Mouse (Mus musculus): ENCODE results near the gene Prtg. TPM values are rescaled to one million over a fixed set of nuclear protein-coding genes. Genes with fewer than 3 reads are reported as not detected.

Prtg gene
- polyA plus RNA-seq, 1 experiment from 2014 or later = 4.4 TPM

DNA sequence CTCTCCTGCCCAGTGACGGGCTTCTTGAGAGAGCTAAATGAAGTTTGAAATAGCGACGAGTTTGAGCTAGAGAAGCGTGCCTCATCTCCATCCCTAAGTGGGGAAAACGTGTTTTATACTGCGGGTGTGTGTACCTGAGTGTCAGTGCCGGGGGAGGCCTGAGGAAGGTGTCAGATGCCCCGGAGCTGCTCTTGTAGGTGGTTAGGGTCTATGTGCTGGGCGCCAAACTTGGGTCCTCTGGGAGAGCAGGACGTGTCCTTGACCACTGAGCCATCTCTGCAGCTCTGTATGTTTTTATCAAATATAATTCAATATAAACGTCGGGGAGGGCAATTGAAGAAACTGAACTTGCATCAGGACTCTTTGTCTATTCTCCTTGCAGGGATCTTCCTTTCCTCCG lies 137.6 kb downstream of the Prtg start:
- H3K27ac ChIP-seq (ENCODE audit: low read depth, low read length) = no peak overlapping the region
- no peaks in the 10 kb centered on the region for H3K27me3 ChIP-seq (ENCODE audit: control insufficient read depth, insufficient read depth, low read length)
- H3K4me2 ChIP-seq (ENCODE audit: low read depth) = no peak overlapping the region
- DNase-seq (ENCODE audit: low spot score) = no peak
- no peak for ATAC-seq (ENCODE audit: insufficient read depth, low FRiP score, low TSS enrichment)
- H3K4me3 ChIP-seq (ENCODE audit: low read depth, low read length) = no peak overlapping the region
- H3K4me1 ChIP-seq (ENCODE audit: control insufficient read depth, insufficient read depth, low read length) = no peaks in the 10 kb centered on the region
- H3K9ac ChIP-seq (ENCODE audit: low read length) = no peak overlapping the region
- no peaks in the 10 kb centered on the region for H3K9me3 ChIP-seq (ENCODE audit: control insufficient read depth, low read length)
- H3K36me3 ChIP-seq (ENCODE audit: control insufficient read depth, insufficient read depth, low read length) = peaks cover 16% of the 10 kb centered on the region
- WGBS = 92% methylated on average over 13 of the region's 13 CpGs

DNA sequence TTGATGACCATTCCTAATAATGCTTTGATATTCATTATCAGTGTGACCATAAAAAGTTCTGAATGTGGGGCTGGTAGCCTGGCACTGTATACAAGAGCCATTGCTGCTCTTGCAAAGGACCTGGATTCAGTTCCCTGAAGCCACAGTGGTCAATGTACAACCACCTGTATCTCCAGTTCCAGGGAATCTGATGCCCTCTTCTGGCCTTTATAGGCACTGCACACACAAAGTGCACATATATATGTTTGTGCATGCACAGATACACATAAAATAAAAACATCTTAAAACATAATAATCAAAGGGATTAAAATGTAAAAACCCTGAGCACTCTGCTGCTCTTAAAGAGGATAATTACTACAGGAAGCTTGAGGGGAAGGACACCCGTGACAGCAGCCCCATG lies 140.3 kb downstream of the Prtg start:
- ATAC-seq (ENCODE audit: insufficient read depth, low FRiP score, low TSS enrichment) (no peak), DNase-seq (ENCODE audit: low spot score) (no peak)
- no peak overlapping the region for H3K27ac ChIP-seq (ENCODE audit: low read depth, low read length)
- peaks cover 16% of the 10 kb centered on the region for H3K36me3 ChIP-seq (ENCODE audit: control insufficient read depth, insufficient read depth, low read length)
- no peaks in the 10 kb centered on the region for H3K4me1 ChIP-seq (ENCODE audit: control insufficient read depth, insufficient read depth, low read length)
- H3K27me3 ChIP-seq (ENCODE audit: control insufficient read depth, insufficient read depth, low read length) = no peaks in the 10 kb centered on the region
- WGBS = 89% methylated on average over 1 of the region's 1 CpGs
- no peak overlapping the region for H3K4me3 ChIP-seq (ENCODE audit: low read depth, low read length)
- no peaks in the 10 kb centered on the region for H3K9me3 ChIP-seq (ENCODE audit: control insufficient read depth, low read length)
- no peak overlapping the region for H3K9ac ChIP-seq (ENCODE audit: low read length)
- no peak overlapping the region for H3K4me2 ChIP-seq (ENCODE audit: low read depth)

DNA sequence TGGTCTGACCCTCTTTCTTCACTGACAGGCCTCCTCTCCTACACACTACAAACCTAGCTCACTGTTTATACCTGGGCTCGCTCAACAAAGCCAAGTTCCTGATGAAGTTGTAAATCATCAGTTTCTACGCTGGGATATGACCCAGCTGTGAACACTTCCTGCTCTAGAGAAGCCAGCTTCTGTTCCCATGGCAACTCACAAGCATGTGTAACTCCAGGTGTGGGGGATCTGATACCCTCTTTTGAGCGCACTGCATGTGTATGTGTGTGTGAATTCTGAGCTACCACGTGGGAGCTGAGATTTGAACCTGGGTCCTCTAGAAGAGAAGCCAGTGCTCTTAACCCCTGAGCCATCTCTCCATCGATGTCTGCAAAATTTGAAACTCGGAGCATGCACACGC lies 142.9 kb downstream of the Prtg start:
- ATAC-seq (ENCODE audit: insufficient read depth, low FRiP score, low TSS enrichment) (no peak), DNase-seq (ENCODE audit: low spot score) (no peak)
- Histone ChIP-seq H3K36me3 (ENCODE audit: control insufficient read depth, insufficient read depth, low read length) (peaks cover 15% of the 10 kb centered on the region), H3K9me3 (ENCODE audit: control insufficient read depth, low read length) (no peaks in the 10 kb centered on the region), H3K4me3 (ENCODE audit: low read depth, low read length) (no peak overlapping the region), H3K9ac (ENCODE audit: low read length) (no peak overlapping the region), H3K27ac (ENCODE audit: low read depth, low read length) (no peak overlapping the region), H3K27me3 (ENCODE audit: control insufficient read depth, insufficient read depth, low read length) (no peaks in the 10 kb centered on the region), H3K4me1 (ENCODE audit: control insufficient read depth, insufficient read depth, low read length) (no peaks in the 10 kb centered on the region), H3K4me2 (ENCODE audit: low read depth) (no peak overlapping the region)
- 73% methylated on average over 7 of the region's 7 CpGs for WGBS

DNA sequence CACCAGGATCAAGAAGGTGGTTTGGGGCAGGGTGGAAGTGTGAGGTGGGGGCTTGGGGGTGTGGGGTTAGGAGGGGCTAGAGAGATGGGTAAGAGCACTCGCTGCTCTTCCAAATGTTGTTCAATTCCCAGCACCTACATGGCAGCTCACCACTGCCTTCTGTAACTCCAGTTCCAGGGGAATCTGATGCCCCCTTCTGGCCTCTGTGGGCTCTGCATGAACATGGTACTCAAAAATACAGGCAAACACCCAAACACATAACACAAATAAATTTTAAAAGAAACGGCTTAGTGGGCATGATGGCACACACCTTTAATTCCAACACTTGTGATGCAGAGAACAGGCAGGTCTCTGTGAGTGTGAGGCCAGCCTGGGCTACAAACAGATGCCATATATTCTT lies 148.1 kb downstream of the Prtg start:
- DNase-seq (ENCODE audit: low spot score) (peak; percentile 51), ATAC-seq (ENCODE audit: insufficient read depth, low FRiP score, low TSS enrichment) (no peak)
- 37% methylated on average over 2 of the region's 2 CpGs for WGBS
- no peaks in the 10 kb centered on the region for H3K27me3 ChIP-seq (ENCODE audit: control insufficient read depth, insufficient read depth, low read length)
- no peak overlapping the region for H3K9ac ChIP-seq (ENCODE audit: low read length)
- H3K4me3 ChIP-seq (ENCODE audit: low read depth, low read length) = no peak overlapping the region
- no peaks in the 10 kb centered on the region for H3K9me3 ChIP-seq (ENCODE audit: control insufficient read depth, low read length)
- H3K27ac ChIP-seq (ENCODE audit: low read depth, low read length) = no peak overlapping the region
- H3K4me2 ChIP-seq (ENCODE audit: low read depth) = no peak overlapping the region
- H3K36me3 ChIP-seq (ENCODE audit: control insufficient read depth, insufficient read depth, low read length) = no peaks in the 10 kb centered on the region
- peaks cover 3% of the 10 kb centered on the region; the same call in 1 of the 2 replicates for H3K4me1 ChIP-seq (ENCODE audit: control insufficient read depth, insufficient read depth, low read length)

DNA sequence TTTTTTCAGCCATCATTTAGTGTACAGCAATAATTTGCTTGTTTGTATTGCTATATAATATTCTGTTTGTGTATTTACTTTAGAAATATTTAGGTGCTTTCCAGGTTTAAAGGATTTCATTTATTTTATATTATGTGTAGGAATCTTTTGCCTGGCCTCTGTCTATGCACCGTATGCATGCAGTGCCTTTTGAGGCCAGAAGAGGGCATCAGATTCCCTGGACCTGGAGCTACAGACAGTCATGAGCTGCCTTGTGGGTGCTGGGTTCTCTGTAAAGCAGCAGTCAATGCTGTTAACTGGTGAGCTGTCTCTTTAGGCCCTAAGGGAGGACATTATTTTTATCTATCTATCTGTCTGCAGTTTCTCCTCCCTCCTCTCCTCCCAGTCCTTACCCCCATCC lies 148.9 kb downstream of the Prtg start:
- WGBS = 18% methylated on average over 1 of the region's 1 CpGs
- no peak for ATAC-seq (ENCODE audit: insufficient read depth, low FRiP score, low TSS enrichment)

DNA sequence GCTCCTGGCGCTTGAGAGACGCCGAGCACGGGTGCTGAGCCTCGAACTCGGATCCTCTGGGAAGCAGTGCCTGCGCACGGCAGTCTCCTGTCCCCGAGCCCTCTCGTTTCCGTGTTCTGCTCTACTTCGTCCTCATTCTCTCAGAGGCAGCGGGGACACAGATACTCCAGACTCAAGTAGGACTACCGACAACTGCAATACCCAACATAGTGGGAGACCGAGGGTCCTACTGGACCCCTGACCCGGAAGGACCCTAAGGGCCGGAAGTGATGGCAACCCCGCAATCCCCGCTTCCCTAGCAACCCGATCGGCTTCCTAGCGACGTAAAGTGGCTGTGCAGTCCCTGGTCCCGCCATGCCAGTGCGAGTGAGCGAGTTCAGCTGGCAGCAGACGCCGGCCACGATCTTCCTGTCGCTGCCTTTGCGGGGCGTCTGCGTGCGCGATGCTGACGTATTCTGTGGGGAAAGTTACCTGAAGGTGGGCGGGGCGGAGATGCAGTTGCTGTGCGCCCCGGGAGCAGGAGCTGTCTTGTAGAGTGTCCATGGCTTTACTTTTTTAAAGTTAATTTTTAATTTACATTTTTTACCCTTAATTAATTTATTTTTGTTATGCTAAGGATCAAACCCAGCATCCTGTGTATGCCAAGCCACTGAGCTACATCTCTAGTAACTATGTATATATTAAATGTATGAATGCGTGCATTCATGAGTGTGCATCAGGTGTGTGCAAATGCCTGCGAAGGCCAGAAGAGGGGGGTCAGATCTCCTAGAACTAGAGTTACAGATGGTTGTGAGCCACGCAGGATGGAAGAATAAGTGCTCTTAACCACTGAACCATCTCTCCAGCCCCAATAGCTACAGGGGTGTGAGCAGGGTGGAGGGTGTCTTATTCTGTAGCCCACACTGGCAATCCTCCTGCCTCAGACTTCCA lies 152.1 kb downstream of the Prtg start, which contains the start of the genes Dyx1c1 and Gm44503:
Gene Dyx1c1, plus strand, starts transcription at position 265 of the 930 bp plus-strand sequence.
Gene Gm44503, plus strand, starts transcription at position 332 of the 930 bp plus-strand sequence.
- Histone ChIP-seq H3K36me3 (ENCODE audit: control insufficient read depth, insufficient read depth, low read length) (no peaks in the 10 kb centered on the region), H3K9ac (ENCODE audit: low read length) (peak within 1 kb of the TSS; percentile 61), H3K9me3 (ENCODE audit: control insufficient read depth, low read length) (no peaks in the 10 kb centered on the region), H3K4me3 (ENCODE audit: low read depth, low read length) (peak within 1 kb of the TSS; percentile 60), H3K4me2 (ENCODE audit: low read depth) (peak within 1 kb of the TSS; percentile 68), H3K27me3 (ENCODE audit: control insufficient read depth, insufficient read depth, low read length) (no peaks in the 10 kb centered on the region), H3K27ac (ENCODE audit: low read depth, low read length) (no peak within 1 kb of the TSS), H3K4me1 (ENCODE audit: control insufficient read depth, insufficient read depth, low read length) (peaks cover 3% of the 10 kb centered on the region; the same call in 1 of the 2 replicates)
- peak; percentile 90 for DNase-seq (ENCODE audit: low spot score)
- WGBS = 3% methylated on average over 43 of the region's 43 CpGs
- ATAC-seq (ENCODE audit: insufficient read depth, low FRiP score, low TSS enrichment) = peak; percentile 97

More for the DNA sequence above, 148.9 kb downstream of the Prtg start:
- no peak overlapping the region for H3K27ac ChIP-seq (ENCODE audit: low read depth, low read length)
- DNase-seq (ENCODE audit: low spot score) = peak; percentile 46
- H3K9ac ChIP-seq (ENCODE audit: low read length) = no peak overlapping the region
- H3K4me1 ChIP-seq (ENCODE audit: control insufficient read depth, insufficient read depth, low read length) = peaks cover 3% of the 10 kb centered on the region; the same call in 1 of the 2 replicates
- no peaks in the 10 kb centered on the region for H3K9me3 ChIP-seq (ENCODE audit: control insufficient read depth, low read length)
- no peaks in the 10 kb centered on the region for H3K36me3 ChIP-seq (ENCODE audit: control insufficient read depth, insufficient read depth, low read length)
- no peaks in the 10 kb centered on the region for H3K27me3 ChIP-seq (ENCODE audit: control insufficient read depth, insufficient read depth, low read length)
- no peak overlapping the region for H3K4me3 ChIP-seq (ENCODE audit: low read depth, low read length)
- H3K4me2 ChIP-seq (ENCODE audit: low read depth) = no peak overlapping the region

DNA sequence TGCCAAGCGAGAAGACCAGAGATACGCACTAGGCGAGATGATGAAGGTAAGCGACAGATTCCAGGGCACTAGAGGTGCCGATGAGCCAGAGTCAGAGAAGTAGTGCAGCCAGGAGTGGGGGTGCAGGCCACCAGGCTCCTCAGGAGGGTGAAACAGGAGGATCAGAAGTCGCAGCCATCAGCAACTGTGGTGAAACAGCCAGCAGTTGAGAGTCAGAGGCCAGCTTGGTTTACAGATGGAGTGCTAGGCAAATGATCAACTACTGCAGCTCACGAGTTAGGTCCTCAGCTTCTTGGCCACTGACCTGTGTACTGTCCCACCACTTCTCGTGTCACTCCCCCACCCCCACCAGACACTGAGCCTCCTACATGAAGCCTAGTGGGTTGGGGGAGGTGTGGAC lies 154.7 kb downstream of the Prtg start:
- H3K9me3 ChIP-seq (ENCODE audit: control insufficient read depth, low read length) = no peaks in the 10 kb centered on the region
- DNase-seq (ENCODE audit: low spot score) (no peak), ATAC-seq (ENCODE audit: insufficient read depth, low FRiP score, low TSS enrichment) (no peak)
- no peak overlapping the region for H3K4me2 ChIP-seq (ENCODE audit: low read depth)
- peaks cover 3% of the 10 kb centered on the region; the same call in 1 of the 2 replicates for H3K4me1 ChIP-seq (ENCODE audit: control insufficient read depth, insufficient read depth, low read length)
- H3K36me3 ChIP-seq (ENCODE audit: control insufficient read depth, insufficient read depth, low read length) = no peaks in the 10 kb centered on the region
- no peak overlapping the region for H3K27ac ChIP-seq (ENCODE audit: low read depth, low read length)
- 81% methylated on average over 8 of the region's 8 CpGs for WGBS
- H3K27me3 ChIP-seq (ENCODE audit: control insufficient read depth, insufficient read depth, low read length) = no peaks in the 10 kb centered on the region
- H3K4me3 ChIP-seq (ENCODE audit: low read depth, low read length) = no peak overlapping the region
- no peak overlapping the region for H3K9ac ChIP-seq (ENCODE audit: low read length)

DNA sequence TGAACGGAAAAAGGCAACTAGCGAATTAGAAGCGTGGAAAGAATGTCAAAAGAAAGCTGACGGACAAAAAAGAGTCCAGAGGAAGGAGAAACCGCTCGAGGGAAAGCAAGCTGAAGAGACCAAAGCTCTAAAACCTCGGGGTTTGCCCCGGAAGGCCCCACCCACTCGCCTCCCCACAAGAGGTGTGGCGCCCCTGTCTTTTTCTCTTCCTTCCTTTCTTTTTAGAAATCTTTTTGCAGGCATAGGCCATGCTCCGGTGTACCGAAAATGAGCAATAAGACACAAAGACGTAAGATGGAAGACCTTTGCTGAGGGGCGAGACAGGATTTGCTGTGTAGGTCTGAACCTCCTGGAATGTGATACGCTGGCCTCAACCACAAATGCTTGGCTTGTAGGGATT lies 155.3 kb downstream of the Prtg start:
- Histone ChIP-seq H3K4me1 (ENCODE audit: control insufficient read depth, insufficient read depth, low read length) (peaks cover 3% of the 10 kb centered on the region; the same call in 1 of the 2 replicates), H3K9me3 (ENCODE audit: control insufficient read depth, low read length) (no peaks in the 10 kb centered on the region), H3K36me3 (ENCODE audit: control insufficient read depth, insufficient read depth, low read length) (no peaks in the 10 kb centered on the region), H3K9ac (ENCODE audit: low read length) (no peak overlapping the region), H3K4me3 (ENCODE audit: low read depth, low read length) (no peak overlapping the region), H3K4me2 (ENCODE audit: low read depth) (no peak overlapping the region), H3K27me3 (ENCODE audit: control insufficient read depth, insufficient read depth, low read length) (no peaks in the 10 kb centered on the region), H3K27ac (ENCODE audit: low read depth, low read length) (no peak overlapping the region)
- 80% methylated on average over 15 of the region's 15 CpGs for whole genome bisulfite sequencing
- no peak for DNase-seq (ENCODE audit: low spot score)
- no peak for ATAC-seq (ENCODE audit: insufficient read depth, low FRiP score, low TSS enrichment)

All from neural tube, embryonic 11.5 days (tissue).